Mouse (Mus musculus) MEL (cell line): Measurements from ENCODE around the gene Zfp287. TPM values are rescaled to one million over a fixed set of nuclear protein-coding genes. Genes with fewer than 3 reads are reported as not detected.

Experiments
- DNase-seq: peaks from one replicate; pipeline ENCODE4 v3.0.0; 2011; ENCODE audit warnings: low read depth, low spot score
- H3K27ac ChIP-seq: 2 replicates; pipeline ENCODE4 v1.5.1; 2012; ENCODE audit warnings: low read depth, mild to moderate bottlenecking, control low read depth, low read length, moderate library complexity; ENCODE audit not compliant: control insufficient read depth
- H3K27me3 ChIP-seq, 2 experiments: fragments of 150-350 bp in 1 of 2; sonication (generic) in 1 of 2; 2 replicates each; pipeline ENCODE4 v1.6.1; 2012; ENCODE audit warnings: low read length in 2 of 2, mild to moderate bottlenecking in 2 of 2, improper control_type of control experiment in 1 of 2, moderate library complexity in 1 of 2; ENCODE audit not compliant: insufficient read depth in 2 of 2, control insufficient read depth in 1 of 2
- H3K36me3 ChIP-seq, 2 experiments: 2 replicates each; pipeline ENCODE4 v1.6.1; 2012 to 2014; ENCODE audit warnings: low read length in 2 of 2, improper control_type of control experiment in 1 of 2, inconsistent platforms in 1 of 2, mild to moderate bottlenecking in 1 of 2; ENCODE audit not compliant: insufficient read depth in 2 of 2, control insufficient read depth in 1 of 2
- H3K4me1 ChIP-seq, 2 experiments: fragments of 150-350 bp in 1 of 2; sonication (generic) in 1 of 2; 2 replicates each; pipeline ENCODE4 v1.6.1; 2012; ENCODE audit warnings: low read length in 2 of 2, improper control_type of control experiment in 1 of 2, mild to moderate bottlenecking in 1 of 2; ENCODE audit not compliant: insufficient read depth in 2 of 2, control insufficient read depth in 1 of 2
- H3K4me3 ChIP-seq, 2 experiments: fragments of 150-350 bp in 1 of 2; sonication (generic) in 1 of 2; 2 replicates each; pipeline ENCODE4 v1.5.1; 2012; ENCODE audit warnings: low read depth in 2 of 2, low read length in 2 of 2, mild to moderate bottlenecking in 2 of 2, moderate library complexity in 2 of 2, control low read depth in 1 of 2, improper control_type of control experiment in 1 of 2; ENCODE audit not compliant: control insufficient read depth in 1 of 2, insufficient read depth in 1 of 2
- H3K79me2 ChIP-seq: 2 replicates; pipeline ENCODE4 v1.6.1; 2012; ENCODE audit warnings: mild to moderate bottlenecking, low read length, moderate library complexity; ENCODE audit not compliant: control insufficient read depth, poor library complexity, insufficient read depth
- H3K9ac ChIP-seq: 2 replicates; pipeline ENCODE4 v1.6.1; 2012; ENCODE audit warnings: low read depth, mild to moderate bottlenecking, control low read depth, low read length, moderate library complexity; ENCODE audit not compliant: control insufficient read depth, poor library complexity, severe bottlenecking
- H3K9me3 ChIP-seq: fragments of 150-350 bp; sonication (generic); replicated peaks from 2 replicates; pipeline ENCODE4 v1.6.1; 2012; ENCODE audit warnings: mild to moderate bottlenecking, low read length, improper control_type of control experiment, moderate library complexity; ENCODE audit not compliant: insufficient read depth
- BHLHE40 ChIP-seq: IDR thresholded peaks from 2 replicates; pipeline ENCODE4 v1.6.1; 2012; ENCODE audit warnings: low read depth, mild to moderate bottlenecking, inconsistent platforms, low read length, improper control_type of control experiment, borderline replicate concordance
- CHD2 ChIP-seq: IDR thresholded peaks from 2 replicates; pipeline ENCODE4 v1.6.1; 2011; ENCODE audit warnings: low read length, improper control_type of control experiment
- CTCF ChIP-seq, 3 experiments: IDR thresholded peaks in 2 of 3; conservative IDR thresholded peaks in 1 of 3; 2 replicates each; pipeline ENCODE4 v1.5.1; 2011 to 2012; ENCODE audit warnings: low read length in 3 of 3, low read depth in 2 of 3, mild to moderate bottlenecking in 2 of 3, improper control_type of control experiment in 1 of 3, inconsistent platforms in 1 of 3, mixed read lengths in 1 of 3, moderate library complexity in 1 of 3; ENCODE audit not compliant: control insufficient read depth in 1 of 3, insufficient read depth in 1 of 3, poor library complexity in 1 of 3, severe bottlenecking in 1 of 3
- ELF1 ChIP-seq: IDR thresholded peaks from 2 replicates; pipeline ENCODE4 v1.6.1; 2014; ENCODE audit warnings: low read depth, mild to moderate bottlenecking, inconsistent platforms, low read length, improper control_type of control experiment, moderate library complexity
- EP300 ChIP-seq, 2 experiments: IDR thresholded peaks; 2 replicates each; pipeline ENCODE4 v1.6.1; 2011; ENCODE audit warnings: improper control_type of control experiment in 2 of 2, low read length in 2 of 2, low read depth in 1 of 2, mild to moderate bottlenecking in 1 of 2
- ETS1 ChIP-seq: IDR thresholded peaks from 2 replicates; pipeline ENCODE4 v1.6.1; 2012; ENCODE audit warnings: low read depth, mild to moderate bottlenecking, inconsistent platforms, low read length, improper control_type of control experiment, moderate library complexity
- GABPA ChIP-seq: IDR thresholded peaks from 2 replicates; pipeline ENCODE4 v1.6.1; 2012; ENCODE audit warnings: low read depth, mild to moderate bottlenecking, inconsistent platforms, low read length, improper control_type of control experiment, moderate library complexity
- HCFC1 ChIP-seq: IDR thresholded peaks from 2 replicates; pipeline ENCODE4 v1.6.1; 2012; ENCODE audit warnings: low read depth, mild to moderate bottlenecking, inconsistent platforms, low read length, improper control_type of control experiment, moderate library complexity
- KAT2A ChIP-seq: conservative IDR thresholded peaks from 2 replicates; pipeline ENCODE4 v1.6.1; 2012; ENCODE audit warnings: low read depth, low read length, improper control_type of control experiment, inconsistent platforms
- MAFK ChIP-seq: IDR thresholded peaks from 2 replicates; pipeline ENCODE4 v1.6.1; 2011; ENCODE audit warnings: low read depth, mild to moderate bottlenecking, low read length, improper control_type of control experiment, borderline replicate concordance
- MAX ChIP-seq: IDR thresholded peaks from 2 replicates; pipeline ENCODE4 v1.6.1; 2011; ENCODE audit warnings: low read length, improper control_type of control experiment
- MEF2A ChIP-seq: IDR thresholded peaks from 2 replicates; pipeline ENCODE4 v1.6.1; 2014; ENCODE audit warnings: low read depth, mild to moderate bottlenecking, inconsistent platforms, low read length, improper control_type of control experiment; ENCODE audit not compliant: poor library complexity, insufficient replicate concordance, severe bottlenecking; ENCODE audit errors: extremely low read depth
- MYB ChIP-seq: IDR thresholded peaks from 2 replicates; pipeline ENCODE4 v1.6.1; 2011; ENCODE audit warnings: mild to moderate bottlenecking, low read depth, low read length, improper control_type of control experiment
- MYC ChIP-seq: IDR thresholded peaks from 2 replicates; pipeline ENCODE4 v1.6.1; 2011; ENCODE audit warnings: low read depth, mild to moderate bottlenecking, low read length, improper control_type of control experiment, moderate library complexity
- NELFE ChIP-seq: IDR thresholded peaks from 2 replicates; pipeline ENCODE4 v1.6.1; 2011; ENCODE audit warnings: low read depth, low read length, improper control_type of control experiment
- NRF1 ChIP-seq: IDR thresholded peaks from 2 replicates; pipeline ENCODE4 v1.6.1; 2014; ENCODE audit warnings: low read depth, mild to moderate bottlenecking, inconsistent platforms, low read length, improper control_type of control experiment, moderate library complexity; ENCODE audit not compliant: poor library complexity, insufficient read depth, severe bottlenecking
- POLR2AphosphoS2 ChIP-seq: IDR thresholded peaks from 2 replicates; pipeline ENCODE4 v1.6.1; 2011; ENCODE audit warnings: low read length, improper control_type of control experiment
- POLR2AphosphoS5 ChIP-seq: IDR thresholded peaks from 2 replicates; pipeline ENCODE4 v1.6.1; 2012; ENCODE audit warnings: low read depth, borderline replicate concordance, mild to moderate bottlenecking, inconsistent platforms, low read length, moderate library complexity, mixed read lengths
- RAD21 ChIP-seq: IDR thresholded peaks from 2 replicates; pipeline ENCODE4 v1.6.1; 2011; ENCODE audit warnings: mild to moderate bottlenecking, low read depth, low read length, improper control_type of control experiment
- RCOR1 ChIP-seq: IDR thresholded peaks from 2 replicates; pipeline ENCODE4 v1.6.1; 2012; ENCODE audit warnings: low read depth, mild to moderate bottlenecking, inconsistent platforms, low read length, improper control_type of control experiment
- SIN3A ChIP-seq: IDR thresholded peaks from 2 replicates; pipeline ENCODE4 v1.6.1; 2012; ENCODE audit warnings: low read length, improper control_type of control experiment, inconsistent platforms
- SMC3 ChIP-seq: IDR thresholded peaks from 2 replicates; pipeline ENCODE4 v1.6.1; 2011; ENCODE audit warnings: low read depth, low read length, improper control_type of control experiment
- TBP ChIP-seq: IDR thresholded peaks from 2 replicates; pipeline ENCODE4 v1.8.0; 2011; ENCODE audit warnings: low read depth, low read length, improper control_type of control experiment
- TCF12 ChIP-seq: IDR thresholded peaks from 2 replicates; pipeline ENCODE4 v1.6.1; 2014; ENCODE audit warnings: low read depth, mild to moderate bottlenecking, inconsistent platforms, low read length, improper control_type of control experiment, moderate library complexity
- UBTF ChIP-seq: IDR thresholded peaks from 2 replicates; pipeline ENCODE4 v1.6.1; 2012; ENCODE audit warnings: low read depth, mild to moderate bottlenecking, inconsistent platforms, low read length, improper control_type of control experiment, moderate library complexity, borderline replicate concordance; ENCODE audit not compliant: insufficient read depth
- USF1 ChIP-seq: IDR thresholded peaks from 2 replicates; pipeline ENCODE4 v1.6.1; 2014; ENCODE audit warnings: low read depth, mild to moderate bottlenecking, inconsistent platforms, low read length, improper control_type of control experiment, moderate library complexity
- ZC3H11A ChIP-seq: IDR thresholded peaks from 2 replicates; pipeline ENCODE4 v1.6.1; 2012; ENCODE audit warnings: low read depth, mild to moderate bottlenecking, inconsistent platforms, low read length, improper control_type of control experiment
- ZNF384 ChIP-seq: IDR thresholded peaks from 2 replicates; pipeline ENCODE4 v1.6.1; 2012; ENCODE audit warnings: low read depth, mild to moderate bottlenecking, inconsistent platforms, low read length, improper control_type of control experiment
- polyA plus RNA-seq, 2 experiments: library from polyadenylated mRNA; stranded (reverse) in 1 of 2; unstranded in 1 of 2; fragments of >175 nt in 1 of 2; fragments of >200 nt in 1 of 2; gene quantifications; 2 replicates each; pipeline versions ENCODE4 v1.2.1 to v1.2.4; 2012; ENCODE audit warnings: low replicate concordance in 2 of 2, low read depth in 1 of 2; ENCODE audit not compliant: insufficient read length in 2 of 2, insufficient read depth in 1 of 2, missing spikeins in 1 of 2
- total RNA-seq: library from RNA; depleted of rRNA; stranded (reverse); fragments of 300-350 nt; gene quantifications from 2 replicates; pipeline ENCODE4 v1.2.3, GENCODE M21; 2012

The Zfp287 gene
- total and polyA plus RNA-seq, 3 experiments = not detected

- H3K9me3 ChIP-seq = no peaks in the 10 kb centered on the region
- no peak overlapping the region for H3K4me3 ChIP-seq
- DNase-seq = peak; percentile 93
- H3K27me3 ChIP-seq = peaks cover 0 to 5% of the 10 kb centered on the region in 2 experiments
- peak overlapping the region; percentile 13; the same call in 1 of the 2 replicates for H3K9ac ChIP-seq
- no peak overlapping the region for H3K27ac ChIP-seq
- H3K36me3 ChIP-seq = no peaks in the 10 kb centered on the region
- H3K79me2 ChIP-seq = no peaks in the 10 kb centered on the region
- no peaks in the 10 kb centered on the region for H3K4me1 ChIP-seq
- TF ChIP-seq KAT2A (no peak), RAD21 (peak; percentile 89), GABPA (no peak), SIN3A (peak; percentile 61), MYC (no peak), POLR2AphosphoS5 (no peak), CHD2 (no peak), POLR2AphosphoS2 (no peak), ZNF384 (peak; percentile 84), HCFC1 (peak; percentile 33; the same call in 1 of the 2 replicates), NELFE (no peak), ETS1 (no peak), NRF1 (no peak), ELF1 (no peak), ZC3H11A (peak; percentile 75), MEF2A (no peak), UBTF (no peak), CTCF (IDR thresholded peaks at IDR 0.05 in 2 of 3, conservative IDR thresholded peaks at IDR 0.05 in 1 of 3; ENCODE audit: control insufficient read depth in 1 of 3, insufficient read depth in 1 of 3, low read depth in 2 of 3, low read length in 3 of 3, poor library complexity in 1 of 3, severe bottlenecking in 1 of 3) (peak; percentile 74 to 94 (median 94)), MYB (no peak), EP300 (IDR thresholded peaks at IDR 0.05; ENCODE audit: low read depth in 1 of 2, low read length in 2 of 2) (no peak), USF1 (no peak), BHLHE40 (no peak), SMC3 (peak; percentile 95), RCOR1 (no peak), MAFK (0 out of 2 replicates have a peak, but pooled peaks have one; percentile 38), MAX (no peak), TBP (peak; percentile 93), TCF12 (no peak)
Observed at GRCm38 (mm10) chr11:62693299-62694184, 38.2 kb downstream of the Zfp287 start.
